Mouse (Mus musculus): ENCODE measurements around the gene Fkbp5. TPM values are rescaled to one million over a fixed set of nuclear protein-coding genes. Genes with fewer than 3 reads are reported as not detected.
A peak's percentile ranks its signal among the peaks of the same experiment; 100 is the strongest.
"Not testable (repeated sequence)": the region's sequence is repeated elsewhere in the genome, so short reads cannot be mapped to it uniquely, and the experiment has no call there.

Gene Fkbp5
- polyA plus RNA-seq (2016; fragmentation: Nextera tagmentation; extraction: Ambion mirVana) = 34.3 and 37.9 TPM in 2 replicates

DNA sequence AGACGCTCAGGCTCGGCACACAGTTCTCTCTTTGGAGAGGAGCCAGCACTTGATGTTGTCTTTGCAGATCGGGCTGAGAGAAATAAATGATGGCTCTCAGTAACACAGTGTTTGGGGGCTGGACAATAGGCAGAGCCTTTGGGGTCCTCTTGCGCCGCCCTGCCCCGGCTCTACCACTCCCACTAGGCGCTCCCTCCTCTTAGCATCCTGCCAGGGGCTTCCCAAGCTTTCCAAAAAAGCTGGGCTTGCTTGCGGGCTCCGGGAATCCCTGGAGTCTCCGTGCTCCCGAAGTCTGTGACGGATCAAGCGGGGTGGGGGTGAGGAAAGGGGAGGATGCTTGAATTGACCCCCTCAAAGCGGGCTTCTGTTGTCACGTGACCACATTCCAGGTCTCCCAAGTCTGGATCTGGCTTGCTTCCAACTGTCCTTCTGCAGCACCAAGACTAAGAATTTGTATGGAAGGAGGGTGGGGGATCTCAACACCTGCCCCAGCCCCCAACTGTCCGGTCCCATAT, at the start of gene Fkbp5:
Gene Fkbp5, minus strand, starts transcription at position 87 of the 515 bp plus-strand sequence.
- Histone ChIP-seq H3K4me1 (replicated peaks) (peaks cover 58% of the 10 kb centered on the region), H3K4me3 (peak within 1 kb of the TSS; percentile 59), H3K27ac (peak within 1 kb of the TSS; percentile 88), H3K9me3 (no peaks in the 10 kb centered on the region), H3K27me3 (ENCODE audit: insufficient read depth, poor library complexity, severe bottlenecking) (peaks cover 81% of the 10 kb centered on the region), H3K36me3 (no peaks in the 10 kb centered on the region)
- WGBS = 5% methylated on average over 16 of the region's 16 CpGs
- peak; percentile 57 for DNase-seq (ENCODE audit: low spot score)

DNA sequence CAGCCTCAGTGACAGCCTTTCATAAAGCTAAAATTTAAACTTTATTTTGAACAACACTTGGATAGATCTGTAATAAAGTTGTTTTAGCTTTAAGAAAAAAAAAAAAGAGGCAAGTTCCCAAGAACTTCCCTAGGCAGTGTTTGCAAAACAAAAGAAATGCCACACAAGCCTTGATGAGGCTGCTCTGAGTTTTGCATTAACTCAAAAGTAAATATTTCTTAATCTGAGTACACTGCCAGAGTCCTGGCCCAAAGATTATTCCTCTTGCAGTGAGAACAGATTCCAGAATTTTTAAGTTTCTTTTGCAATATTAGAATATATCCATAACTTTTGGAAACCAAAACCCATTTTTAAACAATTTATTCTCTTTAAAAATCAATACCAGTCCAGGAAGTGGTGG, 47.9 kb upstream of the Fkbp5 start:
- no peak for DNase-seq (ENCODE audit: low spot score)
- no peaks in the 10 kb centered on the region for H3K27me3 ChIP-seq (ENCODE audit: insufficient read depth, poor library complexity, severe bottlenecking)
- H3K27ac ChIP-seq = no peak overlapping the region
- no peaks in the 10 kb centered on the region for H3K36me3 ChIP-seq
- no peaks in the 10 kb centered on the region for H3K9me3 ChIP-seq
- H3K4me3 ChIP-seq = no peak overlapping the region
- H3K4me1 ChIP-seq (replicated peaks) = peaks cover 20% of the 10 kb centered on the region

GRCm38 (mm10) chr17:28561613-28562012, 44.3 kb upstream of the Fkbp5 start:
- H3K4me1 ChIP-seq (replicated peaks) = peaks cover 29% of the 10 kb centered on the region
- no peaks in the 10 kb centered on the region for H3K9me3 ChIP-seq
- H3K36me3 ChIP-seq = no peaks in the 10 kb centered on the region
- no peak overlapping the region for H3K4me3 ChIP-seq
- H3K27ac ChIP-seq = no peak overlapping the region
- H3K27me3 ChIP-seq (ENCODE audit: insufficient read depth, poor library complexity, severe bottlenecking) = no peaks in the 10 kb centered on the region
- no peak for DNase-seq (ENCODE audit: low spot score)
- WGBS = 67% methylated on average over 7 of the region's 7 CpGs

GRCm38 (mm10) chr17:28560598-28560997, 43.3 kb upstream of the Fkbp5 start, which contains the start of gene Clps:
Gene Clps (minus strand): TSS chr17:28560766.
- WGBS = 88% methylated on average over 4 of the region's 4 CpGs
- no peak for DNase-seq (ENCODE audit: low spot score)

GRCm38 (mm10) chr17:28557772-28558171, 40.4 kb upstream of the Fkbp5 start:
- Histone ChIP-seq H3K27ac (no peak overlapping the region), H3K4me1 (replicated peaks) (peaks cover 56% of the 10 kb centered on the region), H3K4me3 (no peak overlapping the region), H3K27me3 (ENCODE audit: insufficient read depth, poor library complexity, severe bottlenecking) (no peaks in the 10 kb centered on the region), H3K9me3 (no peaks in the 10 kb centered on the region), H3K36me3 (no peaks in the 10 kb centered on the region)
- 80% methylated on average over 6 of the region's 6 CpGs for WGBS
- DNase-seq (ENCODE audit: low spot score) = no peak

More at GRCm38 (mm10) chr17:28560598-28560997, 43.3 kb upstream of the Fkbp5 start, which contains the start of gene Clps:
- Histone ChIP-seq H3K27ac (no peak within 1 kb of the TSS), H3K27me3 (ENCODE audit: insufficient read depth, poor library complexity, severe bottlenecking) (no peaks in the 10 kb centered on the region), H3K4me3 (no peak within 1 kb of the TSS), H3K9me3 (no peaks in the 10 kb centered on the region), H3K4me1 (replicated peaks) (peaks cover 39% of the 10 kb centered on the region), H3K36me3 (no peaks in the 10 kb centered on the region)

- H3K4me1 ChIP-seq (replicated peaks) = peaks cover 56% of the 10 kb centered on the region
- 63% methylated on average over 6 of the region's 6 CpGs for WGBS
- peak; percentile 28 for DNase-seq (ENCODE audit: low spot score)
- H3K36me3 ChIP-seq = no peaks in the 10 kb centered on the region
- no peaks in the 10 kb centered on the region for H3K27me3 ChIP-seq (ENCODE audit: insufficient read depth, poor library complexity, severe bottlenecking)
- H3K4me3 ChIP-seq = no peak overlapping the region
- H3K9me3 ChIP-seq = no peaks in the 10 kb centered on the region
- peak overlapping the region; percentile 47 for H3K27ac ChIP-seq
Observed at GRCm38 (mm10) chr17:28556635-28557396, 39.5 kb upstream of the Fkbp5 start.

GRCm38 (mm10) chr17:28554021-28554420, 36.7 kb upstream of the Fkbp5 start:
- peaks cover 41% of the 10 kb centered on the region for H3K4me1 ChIP-seq (replicated peaks)
- H3K36me3 ChIP-seq; DNase-seq (ENCODE audit: low spot score); H3K27me3 ChIP-seq (ENCODE audit: insufficient read depth, poor library complexity, severe bottlenecking); H3K4me3 ChIP-seq; H3K27ac ChIP-seq; H3K9me3 ChIP-seq: not testable (repeated sequence)
- 92% methylated on average over 4 of the region's 4 CpGs for WGBS

GRCm38 (mm10) chr17:28553040-28553793, 35.9 kb upstream of the Fkbp5 start:
- Histone ChIP-seq H3K9me3 (no peaks in the 10 kb centered on the region), H3K36me3 (no peaks in the 10 kb centered on the region), H3K27ac (no peak overlapping the region), H3K4me1 (replicated peaks) (peaks cover 41% of the 10 kb centered on the region), H3K27me3 (ENCODE audit: insufficient read depth, poor library complexity, severe bottlenecking) (no peaks in the 10 kb centered on the region), H3K4me3 (0 out of 2 replicates have a peak overlapping the region, but pooled peaks have one; percentile 6)
- peak; percentile 84 for DNase-seq (ENCODE audit: low spot score)
- 5% methylated on average over 14 of the region's 14 CpGs for WGBS

DNA sequence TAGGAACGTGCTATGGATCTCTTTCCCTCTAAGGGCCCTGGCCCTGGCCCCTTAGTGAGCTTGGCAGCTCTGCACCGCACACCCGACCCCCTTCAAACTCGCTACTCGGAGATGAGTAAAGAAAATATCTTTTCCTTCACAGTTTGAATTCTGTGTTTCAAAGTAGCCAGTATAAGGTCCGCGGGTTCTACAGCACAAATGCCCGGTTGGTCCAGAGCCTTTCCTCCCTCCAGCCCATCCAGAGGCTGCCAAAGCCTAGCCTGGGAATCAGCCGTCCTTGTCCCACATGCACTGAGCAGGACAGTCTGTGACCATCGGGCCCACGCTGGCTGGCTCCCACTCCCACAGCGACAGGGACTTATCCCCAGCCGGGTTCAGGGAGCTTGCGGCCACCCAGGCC, 31.8 kb upstream of the Fkbp5 start, which contains the start of gene Clpsl2:
Gene Clpsl2, plus strand, starts transcription at position 301 of the 400 bp plus-strand sequence.
- WGBS = 77% methylated on average over 14 of the region's 14 CpGs
- DNase-seq (ENCODE audit: low spot score) = no peak
- Histone ChIP-seq H3K4me3 (no peak within 1 kb of the TSS), H3K4me1 (replicated peaks) (peaks cover 16% of the 10 kb centered on the region), H3K27me3 (ENCODE audit: insufficient read depth, poor library complexity, severe bottlenecking) (no peaks in the 10 kb centered on the region), H3K36me3 (no peaks in the 10 kb centered on the region), H3K9me3 (no peaks in the 10 kb centered on the region), H3K27ac (no peak within 1 kb of the TSS)

DNA sequence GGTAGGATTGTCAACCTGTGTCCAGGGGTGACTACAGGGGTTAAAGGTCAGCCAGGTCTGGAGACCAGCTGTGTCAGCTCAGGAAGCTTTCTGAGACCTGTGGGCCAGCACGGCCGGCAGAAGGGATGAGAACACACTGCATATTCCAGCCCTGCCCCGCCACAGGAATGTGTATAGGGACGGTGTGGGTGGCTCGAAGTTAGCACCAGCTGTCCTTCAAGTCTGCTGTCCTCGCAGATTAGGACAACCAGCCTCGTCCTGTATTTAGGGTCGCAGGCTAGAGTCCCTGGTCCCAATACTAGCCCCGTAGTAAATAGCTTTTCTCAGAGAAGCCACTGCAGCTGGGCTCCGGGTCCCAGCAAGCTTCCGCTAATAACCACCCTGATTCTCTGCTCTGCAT, 31.2 kb upstream of the Fkbp5 start:
- Histone ChIP-seq H3K27ac (no peak overlapping the region), H3K4me1 (replicated peaks) (peaks cover 13% of the 10 kb centered on the region), H3K9me3 (no peaks in the 10 kb centered on the region), H3K27me3 (ENCODE audit: insufficient read depth, poor library complexity, severe bottlenecking) (no peaks in the 10 kb centered on the region), H3K4me3 (no peak overlapping the region), H3K36me3 (no peaks in the 10 kb centered on the region)
- no peak for DNase-seq (ENCODE audit: low spot score)
- 74% methylated on average over 11 of the region's 11 CpGs for WGBS

- H3K4me1 ChIP-seq (replicated peaks) = no peaks in the 10 kb centered on the region
- DNase-seq (ENCODE audit: low spot score) = no peak
- no peak overlapping the region for H3K4me3 ChIP-seq
- peaks cover 2% of the 10 kb centered on the region for H3K9me3 ChIP-seq
- no peaks in the 10 kb centered on the region for H3K36me3 ChIP-seq
- no peak overlapping the region for H3K27ac ChIP-seq
- WGBS = 93% methylated on average over 1 of the region's 1 CpGs
- no peaks in the 10 kb centered on the region for H3K27me3 ChIP-seq (ENCODE audit: insufficient read depth, poor library complexity, severe bottlenecking)
Observed at GRCm38 (mm10) chr17:28546925-28547324, 29.6 kb upstream of the Fkbp5 start.

GRCm38 (mm10) chr17:28537881-28538280, 20.6 kb upstream of the Fkbp5 start:
- no peak for DNase-seq (ENCODE audit: low spot score)
- no peaks in the 10 kb centered on the region for H3K36me3 ChIP-seq
- H3K27ac ChIP-seq = no peak overlapping the region
- H3K9me3 ChIP-seq = peaks cover 35% of the 10 kb centered on the region
- no peak overlapping the region for H3K4me3 ChIP-seq
- H3K27me3 ChIP-seq (ENCODE audit: insufficient read depth, poor library complexity, severe bottlenecking) = peaks cover 5% of the 10 kb centered on the region
- H3K4me1 ChIP-seq (replicated peaks) = no peaks in the 10 kb centered on the region
- 45% methylated on average over 12 of the region's 12 CpGs for WGBS

GRCm38 (mm10) chr17:28533327-28533726, 16.0 kb upstream of the Fkbp5 start:
- no peak for DNase-seq (ENCODE audit: low spot score)
- Histone ChIP-seq H3K4me3 (no peak overlapping the region), H3K9me3 (peaks cover 5% of the 10 kb centered on the region; the same call in 1 of the 2 replicates), H3K27ac (no peak overlapping the region), H3K36me3 (no peaks in the 10 kb centered on the region), H3K4me1 (replicated peaks) (peaks cover 12% of the 10 kb centered on the region), H3K27me3 (ENCODE audit: insufficient read depth, poor library complexity, severe bottlenecking) (peaks cover 23% of the 10 kb centered on the region)
- 89% methylated on average over 13 of the region's 13 CpGs for WGBS

Data from hindbrain, embryonic 10.5 days (tissue).